Mouse (Mus musculus) midbrain, embryonic 13.5 days (tissue): Measurements from ENCODE around the gene Ndufaf2. TPM values are rescaled to one million over a fixed set of nuclear protein-coding genes. Genes with fewer than 3 reads are reported as not detected.

Experiments used
- ATAC-seq: fragments of 200-750 bp; cut with Nextera tagmentation; 2 replicates; pipeline ENCODE4 v1.8.0; 2017; ENCODE audit warnings: mild to moderate bottlenecking, moderate TSS enrichment, moderate library complexity
- H3K27ac ChIP-seq: fragments of 300-500 bp; sonication (generic); 2 replicates; pipeline ENCODE4 v1.5.1; 2015; ENCODE audit warnings: inconsistent platforms, mild to moderate bottlenecking, moderate library complexity
- H3K27me3 ChIP-seq: fragments of 300-500 bp; sonication (generic); 2 replicates; pipeline ENCODE4 v1.6.1; 2015; ENCODE audit warnings: mild to moderate bottlenecking, inconsistent platforms
- H3K36me3 ChIP-seq: fragments of 300-500 bp; sonication (generic); 2 replicates; pipeline ENCODE4 v1.6.1; 2015; ENCODE audit warnings: mild to moderate bottlenecking, inconsistent platforms
- H3K4me1 ChIP-seq: fragments of 300-500 bp; sonication (generic); replicated peaks from 2 replicates; pipeline ENCODE4 v1.6.1; 2015; ENCODE audit warnings: inconsistent platforms
- H3K4me2 ChIP-seq: fragments of 300-500 bp; sonication (generic); replicated peaks from 2 replicates; pipeline ENCODE4 v1.6.1; 2015; ENCODE audit warnings: moderate library complexity, mild to moderate bottlenecking, inconsistent platforms
- H3K4me3 ChIP-seq: fragments of 300-500 bp; sonication (generic); replicated peaks from 2 replicates; pipeline ENCODE4 v1.5.1; 2015; ENCODE audit warnings: mild to moderate bottlenecking, inconsistent platforms
- H3K9ac ChIP-seq: fragments of 300-500 bp; sonication (generic); replicated peaks from 2 replicates; pipeline ENCODE4 v1.6.1; 2015; ENCODE audit warnings: mild to moderate bottlenecking, inconsistent platforms
- H3K9me3 ChIP-seq: fragments of 300-500 bp; sonication (generic); 2 replicates; pipeline ENCODE4 v1.6.1; 2016; ENCODE audit warnings: mild to moderate bottlenecking, inconsistent platforms
- WGBS: fragments of 180-500 bp; shearing (Covaris S2); methylation state at CpG from one replicate; pipeline ENCODE4 v1.1.7; 2015; 5-methylcytosine and 5-hydroxymethylcytosine counted together
- polyA plus RNA-seq: library from polyadenylated mRNA; unstranded; fragments of >200 nt; fragmentation: Nextera tagmentation; extraction: Ambion mirVana; gene quantifications from 2 replicates; pipeline ENCODE4 v1.2.1, GENCODE M21; 2015

The Ndufaf2 gene
- polyA plus RNA-seq, 1 experiment from 2014 or later: 81.5 TPM

GRCm38 (mm10) chr13:108132031-108132819 is 26.2 kb downstream of the Ndufaf2 start:
- Histone ChIP-seq H3K9me3 (no peaks in the 10 kb centered on the region), H3K4me3 (no peak overlapping the region), H3K4me2 (no peak overlapping the region), H3K27me3 (no peaks in the 10 kb centered on the region), H3K9ac (no peak overlapping the region), H3K4me1 (no peaks in the 10 kb centered on the region), H3K27ac (no peak overlapping the region), H3K36me3 (no peaks in the 10 kb centered on the region)
- 65% methylated on average over 6 of the region's 6 CpGs for WGBS
- no peak for ATAC-seq

GRCm38 (mm10) chr13:108130737-108131136 is 27.7 kb downstream of the Ndufaf2 start:
- Histone ChIP-seq H3K4me3 (no peak overlapping the region), H3K36me3 (no peaks in the 10 kb centered on the region), H3K4me2 (no peak overlapping the region), H3K9ac (no peak overlapping the region), H3K27me3 (no peaks in the 10 kb centered on the region), H3K9me3 (no peaks in the 10 kb centered on the region), H3K27ac (no peak overlapping the region), H3K4me1 (no peaks in the 10 kb centered on the region)
- 92% methylated on average over 5 of the region's 5 CpGs for WGBS
- no peak for ATAC-seq

- Histone ChIP-seq H3K9ac (no peak overlapping the region), H3K4me1 (peaks cover 2% of the 10 kb centered on the region), H3K4me2 (no peak overlapping the region), H3K9me3 (no peaks in the 10 kb centered on the region), H3K4me3 (no peak overlapping the region), H3K27me3 (no peaks in the 10 kb centered on the region), H3K27ac (no peak overlapping the region), H3K36me3 (no peaks in the 10 kb centered on the region)
- 64% methylated on average over 7 of the region's 7 CpGs for WGBS
- ATAC-seq: no peak
These were observed 29.4 kb downstream of the Ndufaf2 start for GRCm38 (mm10) chr13:108129070-108129469.

- Histone ChIP-seq H3K4me2 (no peak overlapping the region), H3K27ac (no peak overlapping the region), H3K4me1 (peaks cover 11% of the 10 kb centered on the region), H3K36me3 (no peaks in the 10 kb centered on the region), H3K9me3 (no peaks in the 10 kb centered on the region), H3K4me3 (no peak overlapping the region), H3K27me3 (no peaks in the 10 kb centered on the region), H3K9ac (no peak overlapping the region)
- no peak for ATAC-seq
- 60% methylated on average over 1 of the region's 1 CpGs for WGBS
These were observed 30.5 kb downstream of the Ndufaf2 start for GRCm38 (mm10) chr13:108127883-108128282.

- Histone ChIP-seq H3K4me2 (no peak overlapping the region), H3K4me3 (no peak overlapping the region), H3K4me1 (peaks cover 17% of the 10 kb centered on the region), H3K27me3 (no peaks in the 10 kb centered on the region), H3K9ac (no peak overlapping the region), H3K27ac (no peak overlapping the region), H3K9me3 (no peaks in the 10 kb centered on the region), H3K36me3 (no peaks in the 10 kb centered on the region)
- no peak for ATAC-seq
- WGBS: 4% methylated on average over 1 of the region's 1 CpGs
These were observed 31.3 kb downstream of the Ndufaf2 start for GRCm38 (mm10) chr13:108127130-108127529.

GRCm38 (mm10) chr13:108126246-108126645 is 32.2 kb downstream of the Ndufaf2 start:
- H3K4me1 ChIP-seq: peaks cover 19% of the 10 kb centered on the region
- no peaks in the 10 kb centered on the region for H3K27me3 ChIP-seq
- no peak overlapping the region for H3K9ac ChIP-seq

GRCm38 (mm10) chr13:108124096-108124495 is 34.3 kb downstream of the Ndufaf2 start:
- Histone ChIP-seq H3K4me1 (peaks cover 26% of the 10 kb centered on the region), H3K9ac (0 out of 2 replicates have a peak overlapping the region, but pooled peaks have one; percentile 29), H3K27me3 (no peaks in the 10 kb centered on the region), H3K9me3 (no peaks in the 10 kb centered on the region), H3K4me2 (no peak overlapping the region), H3K27ac (peak overlapping the region; percentile 41; the same call in 1 of the 2 replicates), H3K4me3 (no peak overlapping the region), H3K36me3 (no peaks in the 10 kb centered on the region)
- no peak for ATAC-seq
- WGBS: 60% methylated on average over 11 of the region's 11 CpGs

More at GRCm38 (mm10) chr13:108126246-108126645, 32.2 kb downstream of the Ndufaf2 start:
- H3K36me3 ChIP-seq: no peaks in the 10 kb centered on the region
- H3K4me3 ChIP-seq: no peak overlapping the region
- 90% methylated on average over 2 of the region's 2 CpGs for WGBS
- no peak overlapping the region for H3K4me2 ChIP-seq
- H3K27ac ChIP-seq: no peak overlapping the region
- no peaks in the 10 kb centered on the region for H3K9me3 ChIP-seq
- ATAC-seq: no peak

GRCm38 (mm10) chr13:108123109-108123723 is 35.2 kb downstream of the Ndufaf2 start:
- Histone ChIP-seq H3K27me3 (no peaks in the 10 kb centered on the region), H3K9me3 (no peaks in the 10 kb centered on the region), H3K27ac (peak overlapping the region; percentile 76), H3K4me2 (peak overlapping the region; percentile 44), H3K4me3 (peak overlapping the region; percentile 20), H3K4me1 (peaks cover 26% of the 10 kb centered on the region), H3K9ac (0 out of 2 replicates have a peak overlapping the region, but pooled peaks have one; percentile 5), H3K36me3 (no peaks in the 10 kb centered on the region)
- WGBS: 12% methylated on average over 15 of the region's 15 CpGs
- peak; percentile 51 for ATAC-seq

GRCm38 (mm10) chr13:108119411-108120310 is 38.8 kb downstream of the Ndufaf2 start:
- 84% methylated on average over 9 of the region's 9 CpGs for WGBS
- H3K9me3 ChIP-seq: no peaks in the 10 kb centered on the region
- H3K36me3 ChIP-seq: no peaks in the 10 kb centered on the region
- H3K4me1 ChIP-seq: peaks cover 26% of the 10 kb centered on the region
- H3K9ac ChIP-seq: no peak overlapping the region
- no peak overlapping the region for H3K4me2 ChIP-seq
- H3K27me3 ChIP-seq: no peaks in the 10 kb centered on the region
- no peak overlapping the region for H3K27ac ChIP-seq
- H3K4me3 ChIP-seq: no peak overlapping the region
- ATAC-seq: no peak

- Histone ChIP-seq H3K4me2 (no peak overlapping the region), H3K36me3 (no peaks in the 10 kb centered on the region), H3K9me3 (no peaks in the 10 kb centered on the region), H3K9ac (no peak overlapping the region), H3K27me3 (no peaks in the 10 kb centered on the region), H3K4me1 (peaks cover 18% of the 10 kb centered on the region), H3K27ac (no peak overlapping the region), H3K4me3 (no peak overlapping the region)
- 65% methylated on average over 1 of the region's 1 CpGs for WGBS
- ATAC-seq: no peak
These were observed 40.2 kb downstream of the Ndufaf2 start for GRCm38 (mm10) chr13:108118188-108118587.

- Histone ChIP-seq H3K4me2 (no peak overlapping the region), H3K4me1 (peaks cover 13% of the 10 kb centered on the region), H3K27ac (no peak overlapping the region), H3K27me3 (no peaks in the 10 kb centered on the region), H3K9me3 (no peaks in the 10 kb centered on the region), H3K9ac (no peak overlapping the region), H3K36me3 (no peaks in the 10 kb centered on the region), H3K4me3 (no peak overlapping the region)
- no peak for ATAC-seq
These were observed 40.8 kb downstream of the Ndufaf2 start for GRCm38 (mm10) chr13:108117654-108118053.

GRCm38 (mm10) chr13:108114257-108114656 is 44.2 kb downstream of the Ndufaf2 start:
- 77% methylated on average over 3 of the region's 3 CpGs for WGBS
- no peaks in the 10 kb centered on the region for H3K4me1 ChIP-seq
- H3K4me3 ChIP-seq: no peak overlapping the region
- no peak overlapping the region for H3K9ac ChIP-seq
- H3K27me3 ChIP-seq: no peaks in the 10 kb centered on the region
- H3K4me2 ChIP-seq: no peak overlapping the region
- no peaks in the 10 kb centered on the region for H3K36me3 ChIP-seq
- H3K27ac ChIP-seq: no peak overlapping the region
- no peak for ATAC-seq
- H3K9me3 ChIP-seq: no peaks in the 10 kb centered on the region
